Mouse (Mus musculus): ENCODE measurements around the gene Hpca. TPM values are rescaled to one million over a fixed set of nuclear protein-coding genes. Genes with fewer than 3 reads are reported as not detected.

Gene Hpca
- polyA plus RNA-seq, 1 experiment from 2014 or later = 130 TPM

- no peak for ATAC-seq
- peak overlapping the region; percentile 84 for H3K9ac ChIP-seq (ENCODE audit: low read depth, low read length)
- peak overlapping the region; percentile 65 for H3K4me3 ChIP-seq (ENCODE audit: low read depth, low read length)
- peaks cover 12% of the 10 kb centered on the region for H3K4me1 ChIP-seq (ENCODE audit: control insufficient read depth, insufficient read depth, low read length)
- no peak overlapping the region for H3K27ac ChIP-seq (ENCODE audit: low read length)
- peaks cover 7% of the 10 kb centered on the region; the same call in 1 of the 2 replicates for H3K27me3 ChIP-seq (ENCODE audit: control insufficient read depth, insufficient read depth, low read depth, low read length)
- H3K4me2 ChIP-seq (ENCODE audit: low read length) = peak overlapping the region; percentile 94
- WGBS = 43% methylated on average over 14 of the region's 14 CpGs
- H3K36me3 ChIP-seq (ENCODE audit: control insufficient read depth, insufficient read depth, low read length) = no peaks in the 10 kb centered on the region
- no peaks in the 10 kb centered on the region for H3K9me3 ChIP-seq (replicated peaks; ENCODE audit: control insufficient read depth, low read length, poor library complexity, severe bottlenecking)
These were observed 15.8 kb upstream of the Hpca start for GRCm38 (mm10) chr4:129137392-129138321.

- Histone ChIP-seq H3K36me3 (ENCODE audit: control insufficient read depth, insufficient read depth, low read length) (no peaks in the 10 kb centered on the region), H3K4me2 (ENCODE audit: low read length) (peak within 1 kb of the TSS; percentile 94), H3K9me3 (replicated peaks; ENCODE audit: control insufficient read depth, low read length, poor library complexity, severe bottlenecking) (no peaks in the 10 kb centered on the region), H3K9ac (ENCODE audit: low read depth, low read length) (peak within 1 kb of the TSS; percentile 84), H3K4me1 (ENCODE audit: control insufficient read depth, insufficient read depth, low read length) (peaks cover 9% of the 10 kb centered on the region), H3K27me3 (ENCODE audit: control insufficient read depth, insufficient read depth, low read depth, low read length) (peaks cover 7% of the 10 kb centered on the region; the same call in 1 of the 2 replicates), H3K4me3 (ENCODE audit: low read depth, low read length) (peak within 1 kb of the TSS; percentile 65), H3K27ac (ENCODE audit: low read length) (no peak within 1 kb of the TSS)
- under 1% methylated on average over 45 of the region's 80 CpGs for WGBS
- ATAC-seq = peak; percentile 28; the same call in 1 of the 2 replicates
These were observed 14.9 kb upstream of the Hpca start, which contains the start of gene Fndc5 for GRCm38 (mm10) chr4:129136579-129137391. Gene Fndc5 (plus strand): TSS chr4:129136999.

GRCm38 (mm10) chr4:129136189-129136578 lies 14.3 kb upstream of the Hpca start:
- ATAC-seq = no peak
- Histone ChIP-seq H3K9me3 (replicated peaks; ENCODE audit: control insufficient read depth, low read length, poor library complexity, severe bottlenecking) (no peaks in the 10 kb centered on the region), H3K27me3 (ENCODE audit: control insufficient read depth, insufficient read depth, low read depth, low read length) (peaks cover 7% of the 10 kb centered on the region; the same call in 1 of the 2 replicates), H3K4me1 (ENCODE audit: control insufficient read depth, insufficient read depth, low read length) (peaks cover 9% of the 10 kb centered on the region), H3K9ac (ENCODE audit: low read depth, low read length) (peak overlapping the region; percentile 84), H3K27ac (ENCODE audit: low read length) (no peak overlapping the region), H3K36me3 (ENCODE audit: control insufficient read depth, insufficient read depth, low read length) (no peaks in the 10 kb centered on the region), H3K4me2 (ENCODE audit: low read length) (peak overlapping the region; percentile 94), H3K4me3 (ENCODE audit: low read depth, low read length) (peak overlapping the region; percentile 65)
- 38% methylated on average over 9 of the region's 9 CpGs for WGBS

GRCm38 (mm10) chr4:129135637-129136036 lies 13.8 kb upstream of the Hpca start:
- peaks cover 11% of the 10 kb centered on the region for H3K4me1 ChIP-seq (ENCODE audit: control insufficient read depth, insufficient read depth, low read length)
- H3K36me3 ChIP-seq (ENCODE audit: control insufficient read depth, insufficient read depth, low read length) = no peaks in the 10 kb centered on the region
- H3K27ac ChIP-seq (ENCODE audit: low read length) = no peak overlapping the region
- H3K4me3 ChIP-seq (ENCODE audit: low read depth, low read length) = no peak overlapping the region
- H3K27me3 ChIP-seq (ENCODE audit: control insufficient read depth, insufficient read depth, low read depth, low read length) = peaks cover 7% of the 10 kb centered on the region; the same call in 1 of the 2 replicates
- H3K9me3 ChIP-seq (replicated peaks; ENCODE audit: control insufficient read depth, low read length, poor library complexity, severe bottlenecking) = no peaks in the 10 kb centered on the region
- H3K4me2 ChIP-seq (ENCODE audit: low read length) = no peak overlapping the region
- no peak overlapping the region for H3K9ac ChIP-seq (ENCODE audit: low read depth, low read length)
- ATAC-seq = no peak
- WGBS = 71% methylated on average over 2 of the region's 2 CpGs

- H3K27ac ChIP-seq (ENCODE audit: low read length) = no peak overlapping the region
- H3K9me3 ChIP-seq (replicated peaks; ENCODE audit: control insufficient read depth, low read length, poor library complexity, severe bottlenecking) = no peaks in the 10 kb centered on the region
- no peak overlapping the region for H3K4me3 ChIP-seq (ENCODE audit: low read depth, low read length)
- 13% methylated on average over 15 of the region's 15 CpGs for WGBS
- H3K9ac ChIP-seq (ENCODE audit: low read depth, low read length) = no peak overlapping the region
- no peak for ATAC-seq
- peaks cover 7% of the 10 kb centered on the region; the same call in 1 of the 2 replicates for H3K27me3 ChIP-seq (ENCODE audit: control insufficient read depth, insufficient read depth, low read depth, low read length)
- H3K4me1 ChIP-seq (ENCODE audit: control insufficient read depth, insufficient read depth, low read length) = peaks cover 16% of the 10 kb centered on the region
- no peaks in the 10 kb centered on the region for H3K36me3 ChIP-seq (ENCODE audit: control insufficient read depth, insufficient read depth, low read length)
- peak overlapping the region; percentile 26; the same call in 1 of the 2 replicates for H3K4me2 ChIP-seq (ENCODE audit: low read length)
These were observed 13.2 kb upstream of the Hpca start for GRCm38 (mm10) chr4:129134799-129135585.

- no peaks in the 10 kb centered on the region for H3K9me3 ChIP-seq (replicated peaks; ENCODE audit: control insufficient read depth, low read length, poor library complexity, severe bottlenecking)
- WGBS = 7% methylated on average over 14 of the region's 17 CpGs
- no peaks in the 10 kb centered on the region for H3K36me3 ChIP-seq (ENCODE audit: control insufficient read depth, insufficient read depth, low read length)
- peak; percentile 50 for ATAC-seq
- H3K4me3 ChIP-seq (ENCODE audit: low read depth, low read length) = no peak overlapping the region
- H3K9ac ChIP-seq (ENCODE audit: low read depth, low read length) = no peak overlapping the region
- no peaks in the 10 kb centered on the region for H3K27me3 ChIP-seq (ENCODE audit: control insufficient read depth, insufficient read depth, low read depth, low read length)
- peak overlapping the region; percentile 42 for H3K4me2 ChIP-seq (ENCODE audit: low read length)
- peaks cover 26% of the 10 kb centered on the region for H3K4me1 ChIP-seq (ENCODE audit: control insufficient read depth, insufficient read depth, low read length)
- no peak overlapping the region for H3K27ac ChIP-seq (ENCODE audit: low read length)
These were observed 9.0 kb upstream of the Hpca start for GRCm38 (mm10) chr4:129130755-129131303.

GRCm38 (mm10) chr4:129130149-129130548 lies 8.3 kb upstream of the Hpca start:
- peak overlapping the region; percentile 42 for H3K4me2 ChIP-seq (ENCODE audit: low read length)
- ATAC-seq = peak; percentile 49; the same call in 1 of the 2 replicates
- no peaks in the 10 kb centered on the region for H3K27me3 ChIP-seq (ENCODE audit: control insufficient read depth, insufficient read depth, low read depth, low read length)
- no peaks in the 10 kb centered on the region for H3K9me3 ChIP-seq (replicated peaks; ENCODE audit: control insufficient read depth, low read length, poor library complexity, severe bottlenecking)
- H3K27ac ChIP-seq (ENCODE audit: low read length) = no peak overlapping the region
- H3K4me1 ChIP-seq (ENCODE audit: control insufficient read depth, insufficient read depth, low read length) = peaks cover 29% of the 10 kb centered on the region
- no peak overlapping the region for H3K4me3 ChIP-seq (ENCODE audit: low read depth, low read length)
- no peaks in the 10 kb centered on the region for H3K36me3 ChIP-seq (ENCODE audit: control insufficient read depth, insufficient read depth, low read length)
- no peak overlapping the region for H3K9ac ChIP-seq (ENCODE audit: low read depth, low read length)
- 3% methylated on average over 8 of the region's 8 CpGs for WGBS

GRCm38 (mm10) chr4:129129387-129129786 lies 7.6 kb upstream of the Hpca start:
- no peak overlapping the region for H3K4me3 ChIP-seq (ENCODE audit: low read depth, low read length)
- 52% methylated on average over 9 of the region's 9 CpGs for WGBS
- no peak for ATAC-seq
- H3K27ac ChIP-seq (ENCODE audit: low read length) = no peak overlapping the region
- H3K4me2 ChIP-seq (ENCODE audit: low read length) = no peak overlapping the region
- H3K36me3 ChIP-seq (ENCODE audit: control insufficient read depth, insufficient read depth, low read length) = no peaks in the 10 kb centered on the region
- H3K4me1 ChIP-seq (ENCODE audit: control insufficient read depth, insufficient read depth, low read length) = peaks cover 31% of the 10 kb centered on the region
- no peak overlapping the region for H3K9ac ChIP-seq (ENCODE audit: low read depth, low read length)
- H3K9me3 ChIP-seq (replicated peaks; ENCODE audit: control insufficient read depth, low read length, poor library complexity, severe bottlenecking) = no peaks in the 10 kb centered on the region
- no peaks in the 10 kb centered on the region for H3K27me3 ChIP-seq (ENCODE audit: control insufficient read depth, insufficient read depth, low read depth, low read length)
